Mouse (Mus musculus) thymus, adult 2 months (tissue): ENCODE measurements around the gene Ythdf2.

ENCODE experiments used
- CTCF ChIP-seq: fragments of 200-500 bp; IDR thresholded peaks from 2 replicates; pipeline ENCODE4 v1.5.1; 2012; ENCODE audit warnings: mild to moderate bottlenecking, control low read depth, low read length, moderate library complexity, borderline replicate concordance; ENCODE audit not compliant: control insufficient read depth, poor library complexity, insufficient read depth; ENCODE audit errors: extremely low read depth
- POLR2A ChIP-seq: fragments of 200-500 bp; IDR thresholded peaks from 2 replicates; pipeline ENCODE4 v1.6.1; 2012; ENCODE audit warnings: mild to moderate bottlenecking, low read length, control low read depth, moderate library complexity; ENCODE audit not compliant: control insufficient read depth, poor library complexity, insufficient read depth; ENCODE audit errors: extremely low read depth

GRCm38 (mm10) chr4:132194975-132195374 lies 17.1 kb downstream of the Ythdf2 start:
- TF ChIP-seq CTCF = no peak
- TF ChIP-seq POLR2A = no peak
